ENCODE assay signal across 7 mouse cellular contexts in the genomic region with DNA sequence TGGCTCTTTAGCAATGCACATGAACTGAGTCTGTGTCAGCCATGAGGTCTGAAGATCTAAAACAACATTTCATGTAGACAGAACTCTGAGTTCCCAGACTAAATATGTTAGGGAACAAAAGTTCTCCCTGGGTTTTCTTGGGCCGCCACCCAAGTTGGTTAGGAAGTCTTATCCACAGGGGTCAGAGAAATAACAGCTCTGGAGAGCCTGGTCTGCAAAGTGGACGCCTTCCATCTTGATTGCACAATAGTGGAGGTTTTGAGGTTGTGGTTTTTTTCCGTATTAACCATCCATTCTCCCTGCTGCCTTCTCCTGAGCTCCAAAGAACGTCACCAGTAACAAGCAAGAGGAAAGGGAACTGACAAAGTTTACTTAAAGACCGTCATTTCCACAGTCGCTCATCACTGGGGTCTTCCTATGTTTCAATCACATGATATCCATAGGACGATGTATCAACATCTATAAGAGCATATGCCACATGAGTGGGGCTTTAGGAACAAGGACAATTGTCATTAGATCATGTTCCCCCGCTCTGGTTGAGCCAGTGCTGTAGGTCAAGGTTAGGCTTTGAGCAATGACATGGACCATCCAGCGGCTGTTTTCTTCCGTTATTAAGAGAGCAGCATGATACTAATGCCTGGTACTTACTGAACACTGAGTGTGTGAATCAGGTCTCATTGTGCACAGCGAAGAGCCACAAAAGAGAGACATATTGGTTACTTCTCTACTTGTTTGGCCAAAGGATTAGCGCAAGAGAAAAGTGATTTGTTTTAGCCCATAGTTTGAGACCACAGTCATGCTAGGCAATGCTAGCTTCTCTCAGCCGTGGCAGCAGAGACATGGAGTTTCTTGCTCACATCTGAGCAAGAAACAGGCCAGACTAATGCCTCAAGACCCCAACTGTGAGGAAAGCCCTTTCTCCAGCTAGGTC.
DNase-seq lines count a peak whose midpoint lies in the region; ATAC-seq and TF ChIP-seq lines count a peak whose summit lies in the region.

No protein-coding gene starts in this region.

- H3K36me3 ChIP-seq in C2C12 (ENCODE audit: control insufficient read depth, insufficient read depth), result no peaks in the 10 kb centered on the region

- H3K79me2 ChIP-seq in C2C12 (ENCODE audit: control insufficient read depth, insufficient read depth), result no peaks in the 10 kb centered on the region

- WGBS in lung, adult 2 months, result 72% methylated on average over 13 of the region's 13 CpGs

- ATAC-seq in granulocyte monocyte progenitor cell, adult 5-6 weeks (replicated peaks; ENCODE audit: poor library complexity, severe bottlenecking), result peak; percentile 80
- ATAC-seq in megakaryocyte-erythroid progenitor cell, adult 5-6 weeks (replicated peaks; ENCODE audit: low FRiP score, low TSS enrichment, poor library complexity, severe bottlenecking), result no peak

- no peak for TF ChIP-seq CTCF in C2C12 (IDR thresholded peaks at IDR 0.05; ENCODE audit: control insufficient read depth, insufficient read depth, insufficient read length)
- TF ChIP-seq CTCF in lung, adult 2 months (IDR thresholded peaks at IDR 0.05; ENCODE audit: insufficient read depth, low read length), result no peak

- peak; percentile 28 for DNase-seq in 3134 (ENCODE audit: extremely low read depth, insufficient read length, low spot score)
- peak; percentile 24 for DNase-seq in lung, adult 2 months
- no peak for DNase-seq in thymus, postnatal 0 days (ENCODE audit: low spot score)
- no peak for DNase-seq in left cerebral cortex, adult 11 months (ENCODE audit: low spot score)

- H3K27me3 ChIP-seq in C2C12 (ENCODE audit: control insufficient read depth, insufficient read depth, insufficient read length), result no peaks in the 10 kb centered on the region

- TF ChIP-seq POLR2A in lung, adult 2 months (IDR thresholded peaks at IDR 0.05; ENCODE audit: borderline replicate concordance, extremely low read depth, low read depth, low read length), result no peak

- H3ac ChIP-seq in C2C12 (ENCODE audit: control insufficient read depth, insufficient read length, low read depth), result no peak overlapping the region

- no peak overlapping the region for H3K4me3 ChIP-seq in C2C12 (ENCODE audit: insufficient read depth, poor library complexity, severe bottlenecking)
- H3K4me3 ChIP-seq in lung, adult 2 months (replicated peaks; ENCODE audit: extremely low read depth, low read depth, low read length), result no peak overlapping the region

- no peaks in the 10 kb centered on the region for H3K79me3 ChIP-seq in C2C12 (ENCODE audit: low read depth)

- 0 out of 2 replicates have a peak, but pooled peaks cover 2% of the 10 kb centered on the region for H3K4me1 ChIP-seq in lung, adult 2 months (ENCODE audit: control insufficient read depth, insufficient read depth, low read length)

TF ChIP-seq in C2C12, 6 proteins besides CTCF, POLR2A, EP300 and RAD21:
- no peak for TF ChIP-seq FOSL1 (IDR thresholded peaks at IDR 0.05; ENCODE audit: insufficient read depth, low read length, poor library complexity, severe bottlenecking)
- TF ChIP-seq USF1 (IDR thresholded peaks at IDR 0.05; ENCODE audit: low read depth), result no peak
- TF ChIP-seq CEBPB (IDR thresholded peaks at IDR 0.05; ENCODE audit: low read depth), result peak; percentile 99
- no peak for TF ChIP-seq MYOG (IDR thresholded peaks at IDR 0.05; ENCODE audit: control insufficient read depth, extremely low read depth, insufficient read length)

Comparison
In these comparisons a context has a peak if more than half of its experiments do, and no peak if none do; other contexts are left out.
1. DNase-seq: peak in 3134 (single experiment) and lung, adult 2 months (single experiment); none in thymus, postnatal 0 days (single experiment) and left cerebral cortex, adult 11 months (single experiment).